Mouse (Mus musculus) layer of hippocampus, postnatal 25 days (tissue): ENCODE results near the gene Ptprr. TPM values are rescaled to one million over a fixed set of nuclear protein-coding genes. Genes with fewer than 3 reads are reported as not detected.

Experiments used
- DNase-seq, 2 experiments: peaks; one replicate each; pipeline ENCODE4 v3.0.0; 2022; ENCODE audit warnings: mixed read lengths in 2 of 2, low spot score in 1 of 2; ENCODE audit errors: extremely low spot score in 1 of 2
- total RNA-seq, 2 experiments: library from RNA; stranded (reverse); gene quantifications; 2 replicates each; pipeline ENCODE4 v1.2.3; 2021

Ptprr gene
- total RNA-seq, 2 experiments from 2014 or later: 15.6 to 20.0 TPM

DNA sequence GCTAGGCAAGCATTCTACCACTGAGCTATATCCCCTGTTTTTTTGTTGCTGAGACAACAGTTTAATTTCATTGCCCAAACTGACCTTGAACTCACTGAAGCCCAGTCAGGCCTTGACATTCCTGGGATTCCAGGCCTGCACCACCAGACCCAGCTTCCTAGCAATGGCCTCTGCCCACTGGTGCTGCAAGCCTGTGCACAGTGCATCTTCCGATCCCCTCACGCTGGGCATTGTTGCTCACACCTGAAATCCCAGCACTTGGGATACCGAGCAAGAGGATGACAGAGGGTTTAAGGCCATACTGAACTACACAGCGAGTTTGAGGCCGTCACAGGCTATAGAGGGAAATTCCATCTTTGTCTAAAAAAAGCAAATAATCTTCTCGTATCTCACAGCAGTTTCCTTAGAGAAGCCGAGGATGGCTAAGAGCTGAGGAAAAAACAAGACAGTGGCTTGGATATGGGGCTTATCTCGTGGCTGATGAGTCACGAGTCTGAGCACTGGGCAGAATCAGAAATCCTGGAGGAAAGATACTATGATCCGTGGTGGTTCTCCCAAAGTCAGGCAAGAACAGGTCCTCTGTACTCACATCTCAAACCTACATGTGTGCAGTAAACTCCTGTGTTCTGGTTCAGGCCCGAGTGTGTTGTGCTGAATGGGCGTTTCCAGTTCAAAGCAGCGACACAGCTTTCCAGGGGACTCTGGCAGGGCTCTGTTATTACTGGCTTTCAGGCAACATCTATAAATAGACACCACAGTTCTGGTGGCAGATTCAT, 242.8 kb downstream of the Ptprr start:
- DNase-seq: no peak

DNA sequence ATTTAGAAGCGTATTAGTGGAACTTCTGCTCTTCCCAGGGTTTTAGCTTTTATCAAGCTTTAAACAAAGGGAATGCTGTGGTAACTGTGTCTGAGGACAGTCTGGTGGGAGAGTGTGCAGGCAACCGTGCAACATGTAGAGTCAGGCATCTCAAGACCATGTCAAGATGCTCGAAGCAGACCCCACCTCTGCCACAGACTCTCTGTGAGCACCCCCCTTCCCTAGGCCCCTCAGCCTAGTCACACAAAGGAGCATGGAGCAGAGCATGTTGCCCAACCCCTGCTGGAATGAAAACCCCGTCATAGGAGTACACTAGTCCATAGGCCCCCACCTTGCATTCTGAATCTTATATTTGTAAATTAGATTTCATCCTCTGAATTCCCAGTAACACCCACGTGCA, 243.5 kb downstream of the Ptprr start:
- DNase-seq: no peak

DNA sequence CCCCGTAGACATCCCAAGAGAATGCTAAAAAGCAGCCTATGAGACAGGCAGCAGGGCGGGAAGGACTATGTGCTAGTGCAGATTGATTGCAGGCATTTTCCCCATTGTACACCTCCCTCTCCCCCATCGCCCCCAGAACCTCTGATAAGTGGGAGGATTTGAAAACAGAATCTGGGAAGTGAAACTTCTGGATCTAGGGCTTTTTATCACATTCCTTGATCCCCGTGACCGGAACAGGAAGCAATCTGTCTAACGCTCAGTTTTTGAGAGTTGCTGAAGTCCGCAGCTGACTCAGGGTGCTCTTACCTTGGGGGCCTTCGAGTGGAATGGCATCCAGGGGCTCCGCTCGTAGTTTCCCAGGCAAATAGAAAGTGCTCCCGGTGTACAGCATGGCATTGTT, 246.5 kb downstream of the Ptprr start:
- DNase-seq: no peak

- DNase-seq: no peak
These were observed 248.8 kb downstream of the Ptprr start for GRCm38 (mm10) chr10:116266561-116267433.

DNA sequence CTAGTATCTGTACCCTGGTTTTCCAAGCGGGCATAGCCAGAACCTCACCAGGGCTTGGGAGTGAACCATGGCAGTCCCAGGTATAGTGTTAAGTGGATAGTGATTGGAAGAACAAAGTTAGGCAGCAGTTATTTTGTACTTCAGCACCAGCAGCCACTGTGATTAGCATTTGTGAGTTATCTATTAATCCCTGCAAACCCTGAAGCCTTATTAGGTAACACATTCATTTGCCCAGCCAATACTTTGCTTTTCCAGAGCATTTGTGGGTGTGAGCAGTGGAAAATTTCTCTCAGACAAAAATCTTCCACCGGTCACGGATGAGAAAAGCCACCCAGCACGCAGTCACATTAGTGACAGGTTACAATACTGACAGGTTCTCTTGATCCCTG, 249.4 kb downstream of the Ptprr start:
- no peak for DNase-seq

DNA sequence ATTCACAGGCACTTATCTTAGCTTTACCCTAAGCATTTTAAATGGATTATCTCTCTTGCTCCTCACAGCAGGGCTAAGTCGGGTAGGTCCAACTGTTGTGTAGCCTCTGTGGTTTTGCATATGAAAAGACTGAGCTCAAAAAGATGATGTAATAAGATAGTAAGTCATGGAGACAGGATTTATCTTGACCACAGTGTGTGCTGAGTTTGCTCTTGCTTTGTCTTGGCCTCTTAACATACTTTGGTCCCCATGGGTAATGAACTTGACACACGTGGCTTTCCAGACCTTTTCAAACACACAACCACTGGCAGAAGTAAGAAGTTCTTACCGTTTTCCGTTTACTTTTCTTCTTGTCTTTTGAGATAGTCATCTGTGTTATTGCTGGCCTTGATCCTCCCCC, 250.3 kb downstream of the Ptprr start:
- DNase-seq: no peak

DNA sequence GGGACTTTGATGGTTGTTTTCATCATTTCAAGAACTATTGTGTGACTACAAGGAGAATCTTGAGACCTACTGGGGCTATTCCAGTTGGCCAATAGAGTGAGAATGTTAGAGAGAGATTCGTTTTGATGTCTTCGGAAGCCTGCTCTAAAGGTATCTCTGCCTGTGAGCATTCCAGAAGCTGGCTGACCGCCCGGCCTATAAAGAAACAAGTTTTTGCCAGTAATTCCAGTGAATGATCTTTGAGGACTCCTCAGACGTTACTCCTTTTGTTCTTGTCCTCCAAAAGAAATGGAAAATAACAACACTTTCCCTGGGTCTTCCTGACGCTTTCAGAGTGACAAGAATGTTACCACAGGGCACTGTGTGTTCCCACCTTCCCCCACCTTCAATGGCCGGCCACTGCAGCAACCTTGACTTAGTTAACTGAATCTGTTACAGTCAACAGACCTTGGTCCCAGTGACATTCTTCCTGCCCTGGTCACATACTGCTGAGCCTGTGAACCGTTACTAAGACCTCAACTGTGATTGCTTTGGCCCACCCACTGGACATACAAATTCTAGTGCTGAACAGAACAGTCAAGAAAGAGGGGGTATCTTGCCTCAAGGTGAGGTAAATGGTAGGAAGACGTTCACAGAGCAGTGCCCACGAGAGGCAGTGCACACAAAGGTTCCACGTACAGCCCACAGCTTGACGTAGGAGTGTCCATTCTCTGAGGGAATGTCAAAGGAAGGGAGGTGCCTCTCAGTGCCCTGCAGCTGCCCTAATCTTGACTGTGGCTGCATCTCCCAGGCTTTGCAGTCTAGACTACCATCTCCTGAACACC, 252.8 kb downstream of the Ptprr start:
- DNase-seq: no peak

GRCm38 (mm10) chr10:116271470-116271915, 253.5 kb downstream of the Ptprr start:
- DNase-seq: no peak

GRCm38 (mm10) chr10:116272156-116272555, 254.1 kb downstream of the Ptprr start:
- DNase-seq: no peak

- no peak for DNase-seq
These were observed 257.3 kb downstream of the Ptprr start, which contains the start of gene Ptprb for GRCm38 (mm10) chr10:116275280-116275679. Ptprb (plus strand) TSS chr10:116275523.

GRCm38 (mm10) chr10:116286697-116287344, 268.8 kb downstream of the Ptprr start:
- DNase-seq: no peak

DNA sequence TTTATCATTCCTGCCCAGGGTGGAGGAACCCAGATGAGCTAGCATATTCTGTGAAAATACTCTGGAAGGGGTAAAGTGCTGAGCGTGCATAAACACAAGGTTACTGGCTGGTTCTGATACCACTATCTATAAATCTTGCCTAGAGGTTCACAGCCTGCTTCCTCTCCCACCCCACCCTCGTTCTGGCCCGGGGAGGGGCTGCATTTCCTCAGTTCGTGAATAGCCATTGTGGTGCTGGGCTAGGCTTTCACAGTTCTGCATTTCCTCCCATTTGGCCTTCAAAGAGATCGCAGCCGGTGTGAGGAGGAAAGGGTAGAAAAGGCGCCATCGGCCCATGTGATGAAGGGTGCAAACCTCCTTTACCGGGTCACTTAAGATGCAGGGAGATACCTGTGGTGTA, 270.1 kb downstream of the Ptprr start:
- DNase-seq: no peak

DNA sequence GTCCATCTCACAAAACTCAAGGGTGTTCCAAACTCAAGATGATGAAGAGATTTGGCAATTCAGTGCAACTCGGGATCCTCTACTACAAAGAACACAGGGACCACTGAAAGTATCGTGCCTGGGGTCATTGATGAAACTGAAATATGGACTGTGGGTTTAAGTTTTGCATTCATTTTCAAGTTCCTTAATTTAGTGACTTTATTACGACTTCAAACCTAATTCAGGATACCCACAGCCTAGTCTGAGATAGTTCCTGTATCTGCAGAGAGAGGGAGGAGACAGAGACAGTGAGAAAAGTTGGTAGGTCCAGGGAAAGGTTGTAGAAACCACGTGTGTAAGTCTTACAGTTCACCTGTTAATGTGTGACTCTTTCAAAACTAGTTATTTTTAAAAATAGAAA, 272.5 kb downstream of the Ptprr start:
- DNase-seq: no peak

- peak in 1 of 2 experiments; percentile 11 for DNase-seq
These were observed 273.2 kb downstream of the Ptprr start for GRCm38 (mm10) chr10:116291153-116291755.

DNA sequence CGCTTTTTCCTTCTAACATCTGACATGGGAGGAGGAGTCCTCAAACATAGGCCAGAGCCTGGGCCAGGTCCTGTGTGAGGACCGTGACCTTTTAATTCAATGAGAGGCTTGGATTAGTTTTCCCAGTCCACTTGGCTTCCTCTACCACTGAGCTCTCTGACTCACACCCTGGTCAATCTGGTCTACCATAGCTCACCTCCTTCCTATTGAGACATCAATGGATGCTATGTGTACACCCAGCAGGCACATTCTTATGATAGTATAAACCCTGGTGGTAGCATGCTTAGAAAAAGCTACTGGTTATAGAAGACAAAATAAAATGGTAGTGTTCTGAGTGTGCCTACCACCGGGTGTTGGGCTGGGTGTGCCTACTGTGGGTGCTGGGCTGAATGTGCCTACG, 278.4 kb downstream of the Ptprr start:
- DNase-seq: no peak

- no peak for DNase-seq
These were observed 279.8 kb downstream of the Ptprr start for GRCm38 (mm10) chr10:116297854-116298253.

- DNase-seq: no peak
These were observed 282.8 kb downstream of the Ptprr start for GRCm38 (mm10) chr10:116300824-116301223.

GRCm38 (mm10) chr10:116301258-116301657, 283.2 kb downstream of the Ptprr start:
- peak in 1 of 2 experiments; percentile 10 for DNase-seq

- DNase-seq: no peak
These were observed 286.3 kb downstream of the Ptprr start for GRCm38 (mm10) chr10:116304355-116304754.

- no peak for DNase-seq
These were observed 291.4 kb downstream of the Ptprr start for GRCm38 (mm10) chr10:116309460-116309859.
